38 mouse cellular contexts compared by ENCODE assay signal in genomic region chr10:117275681-117276369, GRCm38 (mm10). TPM values are rescaled to one million over a fixed set of nuclear protein-coding genes. Genes with fewer than 3 reads are reported as not detected.
A peak's percentile ranks its signal among the peaks of the same experiment; 100 is the strongest.
DNase-seq lines count a peak whose midpoint lies in the region; ATAC-seq and TF ChIP-seq lines count a peak whose summit lies in the region.
"Had no signal": no experiment of that assay in that cellular context is flagged by ENCODE, and none has a peak within 500 bp of the region (broad histone marks: within the 10 kb centered on the region; RNA-seq: fewer than 3 reads in every experiment).

No protein-coding gene starts in this region.

- H3K4me1 ChIP-seq in lung, postnatal 0 days (ENCODE audit: insufficient read depth, low read depth, low read length), result no peaks in the 10 kb centered on the region
- H3K4me1 ChIP-seq: embryonic facial prominence, embryonic 12.5 days; forebrain, embryonic 15.5 days; hindbrain, embryonic 15.5 days; limb, embryonic 12.5 days; midbrain, embryonic 12.5 days; neural tube, embryonic 13.5 days had no signal

- H3K27me3 ChIP-seq in lung, postnatal 0 days (replicated peaks; ENCODE audit: insufficient read depth, low read length), result no peaks in the 10 kb centered on the region
- H3K27me3 ChIP-seq: embryonic facial prominence, embryonic 12.5 days; forebrain, embryonic 15.5 days; hindbrain, embryonic 15.5 days; limb, embryonic 12.5 days; midbrain, embryonic 12.5 days; neural tube, embryonic 13.5 days had no signal

- H3K27ac ChIP-seq in lung, postnatal 0 days (ENCODE audit: low read length), result no peak overlapping the region
- H3K27ac ChIP-seq: embryonic facial prominence, embryonic 12.5 days; forebrain, embryonic 15.5 days; heart, adult 2 months; hindbrain, embryonic 15.5 days; limb, embryonic 12.5 days; midbrain, embryonic 12.5 days; neural tube, embryonic 13.5 days had no signal

- TF ChIP-seq CTCF in lung, postnatal 0 days (IDR thresholded peaks at IDR 0.05), result no peak

- TF ChIP-seq EP300 in lung, postnatal 0 days (IDR thresholded peaks at IDR 0.05), result no peak

- intact Hi-C loops in heart, postnatal 36 days (cut with DNase I), result loop anchor here (10.0 kb wide), 1 partner anchor 129 kb away; no protein-coding TSS in a partner anchor

- peak; percentile 56 for DNase-seq in lung, postnatal 36 days
- DNase-seq in lung, postnatal 0 days (ENCODE audit: low spot score), result no peak
- DNase-seq in ES-CJ7 (ENCODE audit: low read depth, low spot score), result peak; percentile 21
- DNase-seq in R1 (ENCODE audit: low read depth, low spot score), result peak; percentile 81
- peak; percentile 27 for DNase-seq in testis, postnatal 14 days (ENCODE audit: low spot score)
- no peak for DNase-seq in layer of hippocampus, adult 9-10 months (ENCODE audit: low spot score)
- no peak for DNase-seq in heart, postnatal 36 days
- DNase-seq: adrenal gland, postnatal 14 days; cerebellum, adult 11-12 months; cerebellum, adult 9-11 months; embryo, embryonic 11 days; heart, adult 2 months; kidney, adult 18-20 months; kidney, postnatal 4 days; lung, postnatal 14 days; thymus, adult 2 months; thymus, postnatal 4 days had no signal

- WGBS in lung, postnatal 0 days, result 76% methylated on average over 10 of the region's 10 CpGs

- H3K9ac ChIP-seq in lung, postnatal 0 days (replicated peaks; ENCODE audit: low read depth), result no peak overlapping the region
- H3K9ac ChIP-seq: embryonic facial prominence, embryonic 12.5 days; forebrain, embryonic 15.5 days; heart, embryonic 12.5 days; hindbrain, embryonic 15.5 days; limb, embryonic 12.5 days; midbrain, embryonic 12.5 days; neural tube, embryonic 13.5 days had no signal

- no peak overlapping the region for H3K4me3 ChIP-seq in lung, postnatal 0 days (ENCODE audit: low read depth, low read length)
- H3K4me3 ChIP-seq: embryonic facial prominence, embryonic 12.5 days; forebrain, embryonic 15.5 days; heart, adult 2 months; heart, embryonic 12.5 days; hindbrain, embryonic 15.5 days; limb, embryonic 12.5 days; midbrain, embryonic 12.5 days; neural tube, embryonic 13.5 days had no signal

- H3K9me3 ChIP-seq in lung, postnatal 0 days (ENCODE audit: low read length), result no peaks in the 10 kb centered on the region
- H3K9me3 ChIP-seq: embryonic facial prominence, embryonic 12.5 days; forebrain, embryonic 15.5 days; heart, embryonic 12.5 days; hindbrain, embryonic 15.5 days; limb, embryonic 12.5 days; midbrain, embryonic 12.5 days; neural tube, embryonic 13.5 days had no signal

- H3K4me2 ChIP-seq in lung, postnatal 0 days (replicated peaks; ENCODE audit: low read depth, low read length), result no peak overlapping the region
- H3K4me2 ChIP-seq: embryonic facial prominence, embryonic 12.5 days; forebrain, embryonic 15.5 days; heart, embryonic 12.5 days; hindbrain, embryonic 15.5 days; limb, embryonic 12.5 days; midbrain, embryonic 12.5 days; neural tube, embryonic 13.5 days had no signal

- no peaks in the 10 kb centered on the region for H3K36me3 ChIP-seq in lung, postnatal 0 days (ENCODE audit: insufficient read depth, low read length)
- H3K36me3 ChIP-seq: embryonic facial prominence, embryonic 12.5 days; forebrain, embryonic 15.5 days; heart, embryonic 12.5 days; hindbrain, embryonic 15.5 days; limb, embryonic 12.5 days; midbrain, embryonic 12.5 days; neural tube, embryonic 13.5 days had no signal

- ATAC-seq in lung, postnatal 0 days, result no peak
- ATAC-seq: forebrain, embryonic 15.5 days had no signal

RNA-seq across cellular contexts. Expression of gene Lyz2, which starts 6.3 kb away (rescaled TPM):
- polyA plus RNA-seq in lung, postnatal 0 days (2015; fragmentation: Nextera tagmentation; extraction: Ambion mirVana), result 2,893 and 3,526 TPM in 2 replicates
- total RNA-seq in heart, postnatal 36 days (2021), result 100 to 1,000 TPM; 148 to 201 TPM

RNA-seq across cellular contexts. Expression of gene Lyz1, which starts 16.8 kb away (rescaled TPM):
- 2,166 and 3,269 TPM in 2 replicates for polyA plus RNA-seq in lung, postnatal 0 days (2015; fragmentation: Nextera tagmentation; extraction: Ambion mirVana)
- total RNA-seq in heart, postnatal 36 days (2021), result 10 to 100 TPM; 14.0 to 16.1 TPM
- total RNA-seq: hematopoietic stem cell, adult 5-6 weeks; liver, adult 2 months had no signal
- polyA plus RNA-seq: C2C12; embryonic facial prominence, embryonic 12.5 days; forebrain, embryonic 15.5 days; hindbrain, embryonic 15.5 days; kidney, embryonic 16.5 days; limb, embryonic 12.5 days; liver, adult 2 months; midbrain, embryonic 12.5 days; stomach, embryonic 14.5 days had no signal

RNA-seq across cellular contexts. Expression of gene 9530003J23Rik, which starts 37.3 kb away (rescaled TPM):
- 3.3 and 4.1 TPM in 2 replicates for polyA plus RNA-seq in lung, postnatal 0 days (2015; fragmentation: Nextera tagmentation; extraction: Ambion mirVana)
- total RNA-seq in heart, postnatal 36 days (2021), result not detected
- total RNA-seq: adrenal gland, postnatal 14 days; gastrocnemius, adult 18-20 months; gastrocnemius, postnatal 4 days; heart, adult 2 months; hematopoietic stem cell, adult 5-6 weeks; layer of hippocampus, adult 8-10 months; left cerebral cortex, postnatal 10 days; liver, adult 2 months; megakaryocyte progenitor cell, adult 5-6 weeks had no signal
- polyA plus RNA-seq: embryonic facial prominence, embryonic 12.5 days; forebrain, embryonic 15.5 days; frontal cortex, adult 2 months; heart, adult 2 months; heart, embryonic 12.5 days; heart, postnatal 0 days; hindbrain, embryonic 15.5 days; intestine, embryonic 14.5 days; kidney, embryonic 16.5 days; limb, embryonic 12.5 days; liver, adult 2 months; liver, embryonic 16.5 days; midbrain, embryonic 12.5 days; neural tube, embryonic 13.5 days; stomach, embryonic 14.5 days; thymus, adult 2 months had no signal

RNA-seq across cellular contexts. Expression of gene Yeats4, which starts 51.5 kb away (rescaled TPM):
- polyA plus RNA-seq in lung, postnatal 0 days (2015; fragmentation: Nextera tagmentation; extraction: Ambion mirVana), result 49.7 and 52.8 TPM in 2 replicates
- total RNA-seq in heart, postnatal 36 days (2021), result 10 to 100 TPM; 28.3 to 28.8 TPM

Comparison
In these comparisons a context has a peak if more than half of its experiments do, and no peak if none do; other contexts are left out.
1. DNase-seq: peak in lung, postnatal 36 days (single experiment), ES-CJ7 (single experiment), R1 (single experiment) and testis, postnatal 14 days (single experiment); none in lung, postnatal 0 days (single experiment), layer of hippocampus, adult 9-10 months (single experiment) and heart, postnatal 36 days (0 of 2).